Mouse (Mus musculus): ENCODE results near the gene Olfr308. TPM values are rescaled to one million over a fixed set of nuclear protein-coding genes. Genes with fewer than 3 reads are reported as not detected.
"Not testable (repeated sequence)": the region's sequence is repeated elsewhere in the genome, so short reads cannot be mapped to it uniquely, and the experiment has no call there.

The Olfr308 gene
- polyA plus RNA-seq (2012; ENCODE audit: insufficient read depth, insufficient read length, low replicate concordance, missing spikeins): not detected in 2 replicates

GRCm38 (mm10) chr7:86325530-86325929, at the start of gene Olfr308:
TSS of gene Olfr308 (minus strand) at chr7:86325630.
- Histone ChIP-seq H3K27ac (ENCODE audit: insufficient read depth, low read depth, low read length) (no peak within 1 kb of the TSS), H3K4me3 (ENCODE audit: insufficient read depth, low read depth, low read length) (no peak within 1 kb of the TSS), H3K4me1 (ENCODE audit: control insufficient read depth, insufficient read depth, low read length) (no peaks in the 10 kb centered on the region)
- no peak for TF ChIP-seq POLR2A (IDR thresholded peaks at IDR 0.05; ENCODE audit: insufficient read depth, low read depth, low read length)
- TF ChIP-seq CTCF (IDR thresholded peaks at IDR 0.05; ENCODE audit: insufficient read depth, low read depth, low read length): no peak

GRCm38 (mm10) chr7:86366828-86367227, 41.4 kb upstream of the Olfr308 start, which contains the start of gene Olfr305:
TSS of gene Olfr305 (minus strand) at chr7:86366928.
- no peak within 1 kb of the TSS for H3K4me3 ChIP-seq (ENCODE audit: insufficient read depth, low read depth, low read length)
- H3K4me1 ChIP-seq (ENCODE audit: control insufficient read depth, insufficient read depth, low read length): no peaks in the 10 kb centered on the region
- TF ChIP-seq CTCF (IDR thresholded peaks at IDR 0.05; ENCODE audit: insufficient read depth, low read depth, low read length) (no peak), POLR2A (IDR thresholded peaks at IDR 0.05; ENCODE audit: insufficient read depth, low read depth, low read length) (no peak)
- WGBS: 91% methylated on average over 1 of the region's 1 CpGs
- no peak within 1 kb of the TSS for H3K27ac ChIP-seq (ENCODE audit: insufficient read depth, low read depth, low read length)

- not testable (repeated sequence) for H3K4me3 ChIP-seq (ENCODE audit: insufficient read depth, low read depth, low read length); H3K4me1 ChIP-seq (ENCODE audit: control insufficient read depth, insufficient read depth, low read length); H3K27ac ChIP-seq (ENCODE audit: insufficient read depth, low read depth, low read length)
- WGBS: 86% methylated on average over 9 of the region's 9 CpGs
Observed at GRCm38 (mm10) chr7:86346296-86346695, 20.9 kb upstream of the Olfr308 start.

DNA sequence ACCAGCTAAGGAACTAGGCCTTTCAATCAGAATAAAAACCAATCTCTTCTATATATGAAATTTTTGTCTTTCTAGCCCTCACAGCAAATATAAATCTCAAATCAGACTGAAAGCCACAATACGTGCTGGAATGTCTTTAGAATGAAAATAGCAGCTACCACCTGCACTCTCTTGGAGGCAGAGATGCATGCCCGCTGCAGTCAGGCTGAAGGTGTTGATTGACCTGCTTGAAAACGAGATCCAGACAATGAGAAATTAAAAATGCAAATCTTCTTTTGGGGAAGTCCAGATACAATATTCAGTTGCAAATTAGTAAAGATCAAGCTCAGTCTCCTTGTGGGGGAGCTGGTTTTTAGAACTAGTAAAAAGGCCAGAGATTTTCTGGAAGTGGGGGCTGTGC, 18.8 kb upstream of the Olfr308 start:
- Histone ChIP-seq H3K27ac (ENCODE audit: insufficient read depth, low read depth, low read length) (no peak overlapping the region), H3K4me1 (ENCODE audit: control insufficient read depth, insufficient read depth, low read length) (no peaks in the 10 kb centered on the region), H3K4me3 (ENCODE audit: insufficient read depth, low read depth, low read length) (no peak overlapping the region)
- TF ChIP-seq CTCF (IDR thresholded peaks at IDR 0.05; ENCODE audit: insufficient read depth, low read depth, low read length): no peak
- no peak for TF ChIP-seq POLR2A (IDR thresholded peaks at IDR 0.05; ENCODE audit: insufficient read depth, low read depth, low read length)
- 56% methylated on average over 3 of the region's 3 CpGs for WGBS

GRCm38 (mm10) chr7:86342881-86343565, 17.6 kb upstream of the Olfr308 start:
- Histone ChIP-seq H3K27ac (ENCODE audit: insufficient read depth, low read depth, low read length) (no peak overlapping the region), H3K4me3 (ENCODE audit: insufficient read depth, low read depth, low read length) (no peak overlapping the region), H3K4me1 (ENCODE audit: control insufficient read depth, insufficient read depth, low read length) (no peaks in the 10 kb centered on the region)
- WGBS: 79% methylated on average over 14 of the region's 14 CpGs
- TF ChIP-seq CTCF (IDR thresholded peaks at IDR 0.05; ENCODE audit: insufficient read depth, low read depth, low read length): no peak
- TF ChIP-seq POLR2A (IDR thresholded peaks at IDR 0.05; ENCODE audit: insufficient read depth, low read depth, low read length): no peak

DNA sequence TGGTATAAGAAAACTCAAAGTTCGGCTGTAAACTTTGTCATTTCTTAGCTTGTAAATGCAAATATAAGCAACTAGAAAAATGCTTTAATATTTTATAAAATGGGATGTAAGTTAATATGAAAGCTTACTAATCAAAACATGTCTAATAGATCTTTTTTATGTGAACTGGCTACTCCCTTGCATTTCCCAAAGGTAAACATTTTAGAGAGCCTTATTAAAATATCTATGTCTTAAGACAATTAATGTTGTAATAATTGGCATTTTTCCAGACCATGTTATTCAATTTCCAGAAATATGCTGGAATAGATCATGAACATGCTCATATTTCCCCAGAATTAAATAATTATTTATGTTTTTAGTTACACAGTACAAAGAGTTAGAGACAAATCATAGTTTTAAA, 12.1 kb upstream of the Olfr308 start, which contains the start of gene Olfr307:
Gene Olfr307, minus strand, starts transcription at position 101 of the 400 bp plus-strand sequence.
- Histone ChIP-seq H3K4me3 (ENCODE audit: insufficient read depth, low read depth, low read length) (no peak within 1 kb of the TSS), H3K27ac (ENCODE audit: insufficient read depth, low read depth, low read length) (no peak within 1 kb of the TSS), H3K4me1 (ENCODE audit: control insufficient read depth, insufficient read depth, low read length) (no peaks in the 10 kb centered on the region)
- 79% methylated on average over 1 of the region's 1 CpGs for WGBS
- TF ChIP-seq CTCF (IDR thresholded peaks at IDR 0.05; ENCODE audit: insufficient read depth, low read depth, low read length) (no peak), POLR2A (IDR thresholded peaks at IDR 0.05; ENCODE audit: insufficient read depth, low read depth, low read length) (no peak)

DNA sequence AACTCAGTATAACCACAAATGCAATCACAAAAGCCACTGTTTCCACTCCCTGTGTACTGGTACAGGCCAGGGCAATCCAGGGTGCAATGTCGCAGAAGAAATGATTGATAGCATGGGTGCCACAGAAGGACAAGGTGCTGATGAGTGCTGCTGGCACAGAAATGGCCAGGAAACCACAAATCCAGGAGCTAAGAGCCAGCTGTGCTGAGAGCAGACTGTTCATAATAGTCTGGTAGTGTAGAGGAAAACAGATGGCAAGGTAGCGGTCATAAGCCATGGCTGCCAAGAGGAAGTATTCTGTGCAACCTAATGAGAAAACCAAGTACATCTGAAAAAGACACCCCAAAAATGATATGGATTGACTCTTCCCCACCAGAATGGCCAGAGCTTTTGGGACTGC, 4.1 kb downstream of the Olfr308 start:
- H3K27ac ChIP-seq (ENCODE audit: insufficient read depth, low read depth, low read length): no peak overlapping the region
- no peak for TF ChIP-seq POLR2A (IDR thresholded peaks at IDR 0.05; ENCODE audit: insufficient read depth, low read depth, low read length)
- H3K4me3 ChIP-seq (ENCODE audit: insufficient read depth, low read depth, low read length): no peak overlapping the region
- H3K4me1 ChIP-seq (ENCODE audit: control insufficient read depth, insufficient read depth, low read length): no peaks in the 10 kb centered on the region
- 93% methylated on average over 2 of the region's 2 CpGs for WGBS

DNA sequence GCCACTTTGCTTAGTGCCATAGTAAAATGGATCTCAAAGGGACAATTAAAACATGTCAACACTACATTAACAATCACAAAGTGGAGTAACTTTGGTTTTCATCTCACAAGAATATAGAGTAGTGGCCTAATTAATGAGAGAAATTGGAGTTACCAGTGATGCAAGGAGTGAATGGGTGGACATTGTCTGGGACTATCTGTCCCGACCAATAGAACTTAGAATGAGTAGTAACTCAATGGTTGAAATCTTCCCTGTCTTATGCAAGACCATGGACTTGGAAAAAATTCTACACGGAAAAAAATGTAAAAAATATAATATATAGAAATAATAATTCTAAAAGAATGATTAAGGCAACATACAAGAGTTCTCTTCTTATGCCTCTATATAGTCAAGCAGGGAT, 11.8 kb downstream of the Olfr308 start, which contains the start of gene Olfr309:
Gene Olfr309, minus strand, starts transcription at position 101 of the 400 bp plus-strand sequence.
- H3K27ac ChIP-seq (ENCODE audit: insufficient read depth, low read depth, low read length): no peak within 1 kb of the TSS
- no peaks in the 10 kb centered on the region for H3K4me1 ChIP-seq (ENCODE audit: control insufficient read depth, insufficient read depth, low read length)
- no peak within 1 kb of the TSS for H3K4me3 ChIP-seq (ENCODE audit: insufficient read depth, low read depth, low read length)
- WGBS: 70% methylated on average over 2 of the region's 2 CpGs
- TF ChIP-seq CTCF (IDR thresholded peaks at IDR 0.05; ENCODE audit: insufficient read depth, low read depth, low read length) (no peak), POLR2A (IDR thresholded peaks at IDR 0.05; ENCODE audit: insufficient read depth, low read depth, low read length) (no peak)

- WGBS: 75% methylated on average over 1 of the region's 1 CpGs
Observed at GRCm38 (mm10) chr7:86277072-86277471, 48.4 kb downstream of the Olfr308 start, which contains the start of gene Olfr310. TSS of gene Olfr310 (minus strand) at chr7:86277172.

More at GRCm38 (mm10) chr7:86277072-86277471, 48.4 kb downstream of the Olfr308 start, which contains the start of gene Olfr310:
- Histone ChIP-seq H3K27ac (ENCODE audit: insufficient read depth, low read depth, low read length) (no peak within 1 kb of the TSS), H3K4me1 (ENCODE audit: control insufficient read depth, insufficient read depth, low read length) (no peaks in the 10 kb centered on the region), H3K4me3 (ENCODE audit: insufficient read depth, low read depth, low read length) (no peak within 1 kb of the TSS)
- TF ChIP-seq CTCF (IDR thresholded peaks at IDR 0.05; ENCODE audit: insufficient read depth, low read depth, low read length) (no peak), POLR2A (IDR thresholded peaks at IDR 0.05; ENCODE audit: insufficient read depth, low read depth, low read length) (no peak)

Other genes starting within 250 kb of the Olfr308 start
- gene Vmn2r75, start 153.9 kb downstream of the Olfr308 start, polyA plus RNA-seq (2012; ENCODE audit: insufficient read depth, insufficient read length, low replicate concordance, missing spikeins): not detected in 2 replicates
- gene Vmn2r76, start 79.3 kb downstream of the Olfr308 start, polyA plus RNA-seq (2012; ENCODE audit: insufficient read depth, insufficient read length, low replicate concordance, missing spikeins): not detected in 2 replicates
- gene Olfr310, start 48.5 kb downstream of the Olfr308 start, polyA plus RNA-seq (2012; ENCODE audit: insufficient read depth, insufficient read length, low replicate concordance, missing spikeins): not detected in 2 replicates
- gene Olfr309, start 11.9 kb downstream of the Olfr308 start, polyA plus RNA-seq (2012; ENCODE audit: insufficient read depth, insufficient read length, low replicate concordance, missing spikeins): not detected in 2 replicates
- not detected in 2 replicates for gene Olfr307, start 12.0 kb upstream of the Olfr308 start, polyA plus RNA-seq (2012; ENCODE audit: insufficient read depth, insufficient read length, low replicate concordance, missing spikeins)
- not detected in 2 replicates for gene Olfr305, start 41.3 kb upstream of the Olfr308 start, polyA plus RNA-seq (2012; ENCODE audit: insufficient read depth, insufficient read length, low replicate concordance, missing spikeins)
- not detected in 2 replicates for gene Olfr304, start 61.0 kb upstream of the Olfr308 start, polyA plus RNA-seq (2012; ENCODE audit: insufficient read depth, insufficient read length, low replicate concordance, missing spikeins)
- not detected in 2 replicates for gene Olfr303, start 72.2 kb upstream of the Olfr308 start, polyA plus RNA-seq (2012; ENCODE audit: insufficient read depth, insufficient read length, low replicate concordance, missing spikeins)
- gene Olfr301, start 78.2 kb upstream of the Olfr308 start, polyA plus RNA-seq (2012; ENCODE audit: insufficient read depth, insufficient read length, low replicate concordance, missing spikeins): not detected in 2 replicates
- gene Olfr299, start 134.3 kb upstream of the Olfr308 start, polyA plus RNA-seq (2012; ENCODE audit: insufficient read depth, insufficient read length, low replicate concordance, missing spikeins): not detected in 2 replicates
- gene Olfr298, start 166.9 kb upstream of the Olfr308 start, polyA plus RNA-seq (2012; ENCODE audit: insufficient read depth, insufficient read length, low replicate concordance, missing spikeins): not detected in 2 replicates
- gene Olfr297, start 194.3 kb upstream of the Olfr308 start, polyA plus RNA-seq (2012; ENCODE audit: insufficient read depth, insufficient read length, low replicate concordance, missing spikeins): not detected in 2 replicates

Measured in olfactory bulb, adult 2 months (tissue).